Mouse (Mus musculus): Measurements from ENCODE around the gene Ggact.

- no peak for TF ChIP-seq POLR2A (IDR thresholded peaks at IDR 0.05; ENCODE audit: low read depth, low read length)
- TF ChIP-seq CTCF (IDR thresholded peaks at IDR 0.05; ENCODE audit: extremely low read depth, insufficient read length, insufficient replicate concordance, low read depth, low read length), result no peak
Observed at GRCm38 (mm10) chr14:122883410-122883806, 30.1 kb downstream of the Ggact start.
